Mouse (Mus musculus): ENCODE results near the gene Thada. TPM values are rescaled to one million over a fixed set of nuclear protein-coding genes. Genes with fewer than 3 reads are reported as not detected.

The Thada gene
- polyA plus RNA-seq, 1 experiment from 2014 or later: 13.8 TPM

GRCm38 (mm10) chr17:84353902-84354311 is 112.1 kb downstream of the Thada start:
- Histone ChIP-seq H3K9me3 (ENCODE audit: control insufficient read depth, low read length) (no peaks in the 10 kb centered on the region), H3K36me3 (ENCODE audit: control insufficient read depth, insufficient read depth, low read length) (no peaks in the 10 kb centered on the region), H3K4me3 (ENCODE audit: low read depth, low read length) (no peak overlapping the region), H3K27me3 (ENCODE audit: control insufficient read depth, insufficient read depth, low read length) (no peaks in the 10 kb centered on the region), H3K9ac (ENCODE audit: low read length) (no peak overlapping the region), H3K4me2 (ENCODE audit: low read depth, low read length, severe bottlenecking) (no peak overlapping the region), H3K27ac (ENCODE audit: low read depth, low read length) (no peak overlapping the region), H3K4me1 (replicated peaks; ENCODE audit: control insufficient read depth, insufficient read depth, low read length) (0 out of 2 replicates have a peak, but pooled peaks cover 2% of the 10 kb centered on the region)
- no peak for ATAC-seq (replicated peaks; ENCODE audit: low FRiP score)
- WGBS: 87% methylated on average over 5 of the region's 5 CpGs
- DNase-seq (ENCODE audit: low spot score): no peak

- Histone ChIP-seq H3K4me2 (ENCODE audit: low read depth, low read length, severe bottlenecking) (no peak overlapping the region), H3K4me3 (ENCODE audit: low read depth, low read length) (no peak overlapping the region), H3K27me3 (ENCODE audit: control insufficient read depth, insufficient read depth, low read length) (no peaks in the 10 kb centered on the region), H3K36me3 (ENCODE audit: control insufficient read depth, insufficient read depth, low read length) (no peaks in the 10 kb centered on the region), H3K9me3 (ENCODE audit: control insufficient read depth, low read length) (no peaks in the 10 kb centered on the region), H3K4me1 (replicated peaks; ENCODE audit: control insufficient read depth, insufficient read depth, low read length) (0 out of 2 replicates have a peak, but pooled peaks cover 2% of the 10 kb centered on the region), H3K9ac (ENCODE audit: low read length) (no peak overlapping the region), H3K27ac (ENCODE audit: low read depth, low read length) (no peak overlapping the region)
- 90% methylated on average over 3 of the region's 3 CpGs for WGBS
- DNase-seq (ENCODE audit: low spot score) (no peak), ATAC-seq (replicated peaks; ENCODE audit: low FRiP score) (no peak)
Measured at GRCm38 (mm10) chr17:84353224-84353901, 112.6 kb downstream of the Thada start.

- Histone ChIP-seq H3K9ac (ENCODE audit: low read length) (no peak overlapping the region), H3K4me1 (replicated peaks; ENCODE audit: control insufficient read depth, insufficient read depth, low read length) (0 out of 2 replicates have a peak, but pooled peaks cover 2% of the 10 kb centered on the region), H3K27me3 (ENCODE audit: control insufficient read depth, insufficient read depth, low read length) (no peaks in the 10 kb centered on the region), H3K36me3 (ENCODE audit: control insufficient read depth, insufficient read depth, low read length) (no peaks in the 10 kb centered on the region), H3K4me3 (ENCODE audit: low read depth, low read length) (no peak overlapping the region), H3K27ac (ENCODE audit: low read depth, low read length) (no peak overlapping the region), H3K4me2 (ENCODE audit: low read depth, low read length, severe bottlenecking) (no peak overlapping the region), H3K9me3 (ENCODE audit: control insufficient read depth, low read length) (no peaks in the 10 kb centered on the region)
- ATAC-seq (replicated peaks; ENCODE audit: low FRiP score) (no peak), DNase-seq (ENCODE audit: low spot score) (no peak)
- 88% methylated on average over 3 of the region's 3 CpGs for WGBS
Measured at GRCm38 (mm10) chr17:84352790-84353154, 113.2 kb downstream of the Thada start.

GRCm38 (mm10) chr17:84351912-84352789 is 113.9 kb downstream of the Thada start:
- WGBS: 81% methylated on average over 9 of the region's 9 CpGs
- H3K4me2 ChIP-seq (ENCODE audit: low read depth, low read length, severe bottlenecking): no peak overlapping the region
- ATAC-seq (replicated peaks; ENCODE audit: low FRiP score): no peak

GRCm38 (mm10) chr17:84351276-84351675 is 114.7 kb downstream of the Thada start:
- DNase-seq (ENCODE audit: low spot score) (no peak), ATAC-seq (replicated peaks; ENCODE audit: low FRiP score) (no peak)
- no peak overlapping the region for H3K4me3 ChIP-seq (ENCODE audit: low read depth, low read length)
- H3K27me3 ChIP-seq (ENCODE audit: control insufficient read depth, insufficient read depth, low read length): no peaks in the 10 kb centered on the region
- no peak overlapping the region for H3K4me2 ChIP-seq (ENCODE audit: low read depth, low read length, severe bottlenecking)
- 0 out of 2 replicates have a peak, but pooled peaks cover 2% of the 10 kb centered on the region for H3K4me1 ChIP-seq (replicated peaks; ENCODE audit: control insufficient read depth, insufficient read depth, low read length)
- no peaks in the 10 kb centered on the region for H3K9me3 ChIP-seq (ENCODE audit: control insufficient read depth, low read length)
- 58% methylated on average over 3 of the region's 3 CpGs for WGBS
- H3K9ac ChIP-seq (ENCODE audit: low read length): no peak overlapping the region
- no peaks in the 10 kb centered on the region for H3K36me3 ChIP-seq (ENCODE audit: control insufficient read depth, insufficient read depth, low read length)
- H3K27ac ChIP-seq (ENCODE audit: low read depth, low read length): no peak overlapping the region

More at GRCm38 (mm10) chr17:84351912-84352789, 113.9 kb downstream of the Thada start:
- Histone ChIP-seq H3K9me3 (ENCODE audit: control insufficient read depth, low read length) (no peaks in the 10 kb centered on the region), H3K4me3 (ENCODE audit: low read depth, low read length) (no peak overlapping the region), H3K27me3 (ENCODE audit: control insufficient read depth, insufficient read depth, low read length) (no peaks in the 10 kb centered on the region), H3K27ac (ENCODE audit: low read depth, low read length) (no peak overlapping the region), H3K4me1 (replicated peaks; ENCODE audit: control insufficient read depth, insufficient read depth, low read length) (0 out of 2 replicates have a peak, but pooled peaks cover 2% of the 10 kb centered on the region), H3K36me3 (ENCODE audit: control insufficient read depth, insufficient read depth, low read length) (no peaks in the 10 kb centered on the region), H3K9ac (ENCODE audit: low read length) (no peak overlapping the region)
- DNase-seq (ENCODE audit: low spot score): no peak

- Histone ChIP-seq H3K9ac (ENCODE audit: low read length) (no peak overlapping the region), H3K9me3 (ENCODE audit: control insufficient read depth, low read length) (no peaks in the 10 kb centered on the region), H3K4me1 (replicated peaks; ENCODE audit: control insufficient read depth, insufficient read depth, low read length) (0 out of 2 replicates have a peak, but pooled peaks cover 2% of the 10 kb centered on the region), H3K4me3 (ENCODE audit: low read depth, low read length) (no peak overlapping the region), H3K27me3 (ENCODE audit: control insufficient read depth, insufficient read depth, low read length) (no peaks in the 10 kb centered on the region), H3K36me3 (ENCODE audit: control insufficient read depth, insufficient read depth, low read length) (no peaks in the 10 kb centered on the region), H3K4me2 (ENCODE audit: low read depth, low read length, severe bottlenecking) (no peak overlapping the region), H3K27ac (ENCODE audit: low read depth, low read length) (no peak overlapping the region)
- ATAC-seq (replicated peaks; ENCODE audit: low FRiP score) (no peak), DNase-seq (ENCODE audit: low spot score) (no peak)
- WGBS: 92% methylated on average over 3 of the region's 3 CpGs
Measured at GRCm38 (mm10) chr17:84348865-84349264, 117.1 kb downstream of the Thada start.

GRCm38 (mm10) chr17:84342299-84342817 is 123.6 kb downstream of the Thada start:
- Histone ChIP-seq H3K27ac (ENCODE audit: low read depth, low read length) (no peak overlapping the region), H3K27me3 (ENCODE audit: control insufficient read depth, insufficient read depth, low read length) (no peaks in the 10 kb centered on the region), H3K4me2 (ENCODE audit: low read depth, low read length, severe bottlenecking) (no peak overlapping the region), H3K9me3 (ENCODE audit: control insufficient read depth, low read length) (no peaks in the 10 kb centered on the region), H3K36me3 (ENCODE audit: control insufficient read depth, insufficient read depth, low read length) (no peaks in the 10 kb centered on the region), H3K9ac (ENCODE audit: low read length) (no peak overlapping the region), H3K4me1 (replicated peaks; ENCODE audit: control insufficient read depth, insufficient read depth, low read length) (0 out of 2 replicates have a peak, but pooled peaks cover 3% of the 10 kb centered on the region), H3K4me3 (ENCODE audit: low read depth, low read length) (no peak overlapping the region)
- 42% methylated on average over 6 of the region's 6 CpGs for WGBS
- ATAC-seq (replicated peaks; ENCODE audit: low FRiP score): no peak
- no peak for DNase-seq (ENCODE audit: low spot score)

- Histone ChIP-seq H3K4me1 (replicated peaks; ENCODE audit: control insufficient read depth, insufficient read depth, low read length) (0 out of 2 replicates have a peak, but pooled peaks cover 3% of the 10 kb centered on the region), H3K27ac (ENCODE audit: low read depth, low read length) (no peak overlapping the region), H3K9me3 (ENCODE audit: control insufficient read depth, low read length) (no peaks in the 10 kb centered on the region), H3K27me3 (ENCODE audit: control insufficient read depth, insufficient read depth, low read length) (no peaks in the 10 kb centered on the region), H3K36me3 (ENCODE audit: control insufficient read depth, insufficient read depth, low read length) (no peaks in the 10 kb centered on the region), H3K4me3 (ENCODE audit: low read depth, low read length) (no peak overlapping the region), H3K4me2 (ENCODE audit: low read depth, low read length, severe bottlenecking) (no peak overlapping the region), H3K9ac (ENCODE audit: low read length) (no peak overlapping the region)
- no peak for ATAC-seq (replicated peaks; ENCODE audit: low FRiP score)
- DNase-seq (ENCODE audit: low spot score): no peak
- 82% methylated on average over 2 of the region's 2 CpGs for WGBS
Measured at GRCm38 (mm10) chr17:84341686-84342085, 124.3 kb downstream of the Thada start.
